Mouse (Mus musculus): ENCODE results near the gene Hcfc1r1. TPM values are rescaled to one million over a fixed set of nuclear protein-coding genes. Genes with fewer than 3 reads are reported as not detected.

The Hcfc1r1 gene
- polyA plus RNA-seq, 1 experiment from 2014 or later, result 183 TPM

DNA sequence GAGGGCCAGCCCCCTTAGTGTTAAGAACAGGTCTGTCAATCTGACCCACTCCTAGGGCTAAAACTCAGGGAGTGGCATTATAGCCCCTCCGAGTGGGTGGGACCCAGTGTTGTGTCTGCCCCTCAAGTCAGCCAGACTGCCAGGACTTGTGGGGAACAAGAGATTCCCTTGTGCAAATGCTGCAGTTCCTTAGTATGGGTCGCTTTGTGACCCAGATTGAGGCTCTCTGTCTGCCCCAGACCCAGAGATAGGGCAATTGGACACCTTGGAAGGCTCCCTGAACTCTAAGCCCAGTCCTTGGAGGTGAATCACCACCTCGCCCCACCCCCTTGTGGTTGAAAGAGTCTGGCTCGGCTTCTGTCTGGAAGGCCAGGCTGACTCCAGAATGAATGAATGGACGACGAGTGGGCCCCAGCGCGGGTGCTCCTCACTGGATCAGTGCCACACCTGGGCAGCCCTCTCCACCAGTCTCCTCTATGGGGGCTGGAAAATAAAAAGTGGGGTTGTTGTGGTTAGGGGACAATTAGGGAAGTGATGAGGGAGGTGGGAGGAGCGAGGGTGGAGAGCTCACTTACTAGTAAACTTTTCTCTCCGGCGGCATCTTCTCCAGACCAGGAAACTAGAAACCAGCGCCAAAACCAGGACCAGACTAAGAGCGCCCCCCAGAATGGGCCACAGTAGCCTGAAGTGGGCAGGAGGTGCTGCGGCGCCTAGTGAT, 2.3 kb downstream of the Hcfc1r1 start:
- no peaks in the 10 kb centered on the region for H3K36me3 ChIP-seq (ENCODE audit: control insufficient read depth, insufficient read depth, low read length)
- peak overlapping the region; percentile 91 for H3K27ac ChIP-seq (replicated peaks)
- H3K4me1 ChIP-seq (replicated peaks; ENCODE audit: control insufficient read depth, insufficient read depth), result peaks cover 13% of the 10 kb centered on the region
- H3K4me2 ChIP-seq (replicated peaks; ENCODE audit: low read depth), result peak overlapping the region; percentile 93
- H3K9ac ChIP-seq (ENCODE audit: low read length), result peak overlapping the region; percentile 59
- H3K9me3 ChIP-seq (ENCODE audit: control insufficient read depth, low read length), result no peaks in the 10 kb centered on the region
- peak overlapping the region; percentile 50 for H3K4me3 ChIP-seq (ENCODE audit: low read depth, low read length)
- peak; percentile 83 for DNase-seq (ENCODE audit: low spot score)
- TF ChIP-seq EP300 (optimal IDR thresholded peaks at IDR 0.05) (no peak), CTCF (IDR thresholded peaks at IDR 0.05; ENCODE audit: low read depth) (peak; percentile 54)
- ATAC-seq (ENCODE audit: low FRiP score, low TSS enrichment), result peak; percentile 41
- H3K27me3 ChIP-seq (ENCODE audit: control insufficient read depth, insufficient read depth, low read length), result 0 out of 2 replicates have a peak, but pooled peaks cover 2% of the 10 kb centered on the region
- 13% methylated on average over 15 of the region's 15 CpGs for WGBS

GRCm38 (mm10) chr17:23676473-23677031, 3.2 kb downstream of the Hcfc1r1 start:
- TF ChIP-seq CTCF (IDR thresholded peaks at IDR 0.05; ENCODE audit: low read depth) (no peak), EP300 (optimal IDR thresholded peaks at IDR 0.05) (no peak)

GRCm38 (mm10) chr17:23677236-23677679, 3.9 kb downstream of the Hcfc1r1 start, which contains the start of gene Tnfrsf12a:
Tnfrsf12a (minus strand) TSS chr17:23677468.
- no peaks in the 10 kb centered on the region for H3K9me3 ChIP-seq (ENCODE audit: control insufficient read depth, low read length)
- no peak for TF ChIP-seq CTCF (IDR thresholded peaks at IDR 0.05; ENCODE audit: low read depth)
- TF ChIP-seq EP300 (optimal IDR thresholded peaks at IDR 0.05), result no peak
- no peaks in the 10 kb centered on the region for H3K36me3 ChIP-seq (ENCODE audit: control insufficient read depth, insufficient read depth, low read length)
- peaks cover 13% of the 10 kb centered on the region for H3K4me1 ChIP-seq (replicated peaks; ENCODE audit: control insufficient read depth, insufficient read depth)
- peak within 1 kb of the TSS; percentile 59 for H3K9ac ChIP-seq (ENCODE audit: low read length)
- H3K27ac ChIP-seq (replicated peaks), result peak within 1 kb of the TSS; percentile 91
- peak within 1 kb of the TSS; percentile 50 for H3K4me3 ChIP-seq (ENCODE audit: low read depth, low read length)
- 0 out of 2 replicates have a peak, but pooled peaks cover 2% of the 10 kb centered on the region for H3K27me3 ChIP-seq (ENCODE audit: control insufficient read depth, insufficient read depth, low read length)
- under 1% methylated on average over 34 of the region's 34 CpGs for WGBS
- peak; percentile 89 for DNase-seq (ENCODE audit: low spot score)
- H3K4me2 ChIP-seq (replicated peaks; ENCODE audit: low read depth), result peak within 1 kb of the TSS; percentile 93
- ATAC-seq (ENCODE audit: low FRiP score, low TSS enrichment), result peak; percentile 36

More at GRCm38 (mm10) chr17:23676473-23677031, 3.2 kb downstream of the Hcfc1r1 start:
- peak overlapping the region; percentile 59 for H3K9ac ChIP-seq (ENCODE audit: low read length)
- H3K27me3 ChIP-seq (ENCODE audit: control insufficient read depth, insufficient read depth, low read length), result 0 out of 2 replicates have a peak, but pooled peaks cover 2% of the 10 kb centered on the region
- H3K36me3 ChIP-seq (ENCODE audit: control insufficient read depth, insufficient read depth, low read length), result no peaks in the 10 kb centered on the region
- DNase-seq (ENCODE audit: low spot score) (peak; percentile 66), ATAC-seq (ENCODE audit: low FRiP score, low TSS enrichment) (no peak)
- no peaks in the 10 kb centered on the region for H3K9me3 ChIP-seq (ENCODE audit: control insufficient read depth, low read length)
- under 1% methylated on average over 37 of the region's 37 CpGs for WGBS
- peak overlapping the region; percentile 91 for H3K27ac ChIP-seq (replicated peaks)
- peak overlapping the region; percentile 50 for H3K4me3 ChIP-seq (ENCODE audit: low read depth, low read length)
- peaks cover 13% of the 10 kb centered on the region for H3K4me1 ChIP-seq (replicated peaks; ENCODE audit: control insufficient read depth, insufficient read depth)
- peak overlapping the region; percentile 93 for H3K4me2 ChIP-seq (replicated peaks; ENCODE audit: low read depth)

GRCm38 (mm10) chr17:23679127-23679835, 5.9 kb downstream of the Hcfc1r1 start, which contains the start of gene Cldn6:
Cldn6 (plus strand) TSS chr17:23679249.
- WGBS, result 2% methylated on average over 38 of the region's 38 CpGs
- ATAC-seq (ENCODE audit: low FRiP score, low TSS enrichment) (no peak), DNase-seq (ENCODE audit: low spot score) (peak; percentile 33)
- Histone ChIP-seq H3K27ac (replicated peaks) (no peak within 1 kb of the TSS), H3K9ac (ENCODE audit: low read length) (no peak within 1 kb of the TSS), H3K36me3 (ENCODE audit: control insufficient read depth, insufficient read depth, low read length) (no peaks in the 10 kb centered on the region), H3K4me3 (ENCODE audit: low read depth, low read length) (peak within 1 kb of the TSS; percentile 17), H3K4me1 (replicated peaks; ENCODE audit: control insufficient read depth, insufficient read depth) (peaks cover 10% of the 10 kb centered on the region), H3K4me2 (replicated peaks; ENCODE audit: low read depth) (peak within 1 kb of the TSS; percentile 40), H3K9me3 (ENCODE audit: control insufficient read depth, low read length) (no peaks in the 10 kb centered on the region), H3K27me3 (ENCODE audit: control insufficient read depth, insufficient read depth, low read length) (0 out of 2 replicates have a peak, but pooled peaks cover 2% of the 10 kb centered on the region)
- TF ChIP-seq CTCF (IDR thresholded peaks at IDR 0.05; ENCODE audit: low read depth), result no peak

- DNase-seq (ENCODE audit: low spot score), result no peak
- H3K27me3 ChIP-seq (ENCODE audit: control insufficient read depth, insufficient read depth, low read length), result 0 out of 2 replicates have a peak, but pooled peaks cover 2% of the 10 kb centered on the region
These were observed 6.9 kb downstream of the Hcfc1r1 start for GRCm38 (mm10) chr17:23680336-23680735.

More at GRCm38 (mm10) chr17:23680336-23680735, 6.9 kb downstream of the Hcfc1r1 start:
- no peak overlapping the region for H3K9ac ChIP-seq (ENCODE audit: low read length)
- peaks cover 5% of the 10 kb centered on the region; the same call in 1 of the 2 replicates for H3K4me1 ChIP-seq (replicated peaks; ENCODE audit: control insufficient read depth, insufficient read depth)
- no peaks in the 10 kb centered on the region for H3K9me3 ChIP-seq (ENCODE audit: control insufficient read depth, low read length)
- no peak for ATAC-seq (ENCODE audit: low FRiP score, low TSS enrichment)
- H3K4me3 ChIP-seq (ENCODE audit: low read depth, low read length), result no peak overlapping the region
- no peak for TF ChIP-seq CTCF (IDR thresholded peaks at IDR 0.05; ENCODE audit: low read depth)
- no peak for TF ChIP-seq EP300 (optimal IDR thresholded peaks at IDR 0.05)
- no peak overlapping the region for H3K4me2 ChIP-seq (replicated peaks; ENCODE audit: low read depth)
- H3K27ac ChIP-seq (replicated peaks), result no peak overlapping the region
- 54% methylated on average over 9 of the region's 9 CpGs for WGBS
- no peaks in the 10 kb centered on the region for H3K36me3 ChIP-seq (ENCODE audit: control insufficient read depth, insufficient read depth, low read length)

Measured in stomach, postnatal 0 days (tissue).